Mouse (Mus musculus) cortical plate, adult 2 months (tissue): ENCODE measurements around the gene Med13. TPM values are rescaled to one million over a fixed set of nuclear protein-coding genes. Genes with fewer than 3 reads are reported as not detected.
A peak's percentile ranks its signal among the peaks of the same experiment; 100 is the strongest.
"Not testable (repeated sequence)": the region's sequence is repeated elsewhere in the genome, so short reads cannot be mapped to it uniquely, and the experiment has no call there.

Experiments
- H3K27ac ChIP-seq: fragments of 200-500 bp; 2 replicates; pipeline ENCODE4 v1.5.1; 2012; ENCODE audit warnings: low read length, control low read depth, inconsistent platforms; ENCODE audit not compliant: insufficient read depth
- H3K4me1 ChIP-seq: fragments of 200-500 bp; 2 replicates; pipeline ENCODE4 v1.6.1; 2011; ENCODE audit warnings: low read length; ENCODE audit not compliant: control insufficient read depth, insufficient read depth
- H3K4me3 ChIP-seq: fragments of 200-500 bp; 2 replicates; pipeline ENCODE4 v1.5.1; 2011; ENCODE audit warnings: mild to moderate bottlenecking, low read length, control low read depth; ENCODE audit not compliant: insufficient read depth
- CTCF ChIP-seq: fragments of 200-500 bp; IDR thresholded peaks from 2 replicates; pipeline ENCODE4 v1.5.1; 2011; ENCODE audit warnings: mild to moderate bottlenecking, control low read depth, low read length; ENCODE audit not compliant: insufficient read depth; ENCODE audit errors: extremely low read depth
- POLR2A ChIP-seq: fragments of 200-500 bp; IDR thresholded peaks from 2 replicates; pipeline ENCODE4 v1.6.1; 2011; ENCODE audit warnings: mild to moderate bottlenecking, low read length, control low read depth; ENCODE audit not compliant: insufficient read depth; ENCODE audit errors: extremely low read depth
- polyA plus RNA-seq: library from polyadenylated mRNA; depleted of rRNA; stranded (reverse); fragments of >200 nt; gene quantifications from 2 replicates; pipeline ENCODE4 v1.2.3, GENCODE M21; 2012

The Med13 gene
- polyA plus RNA-seq, 1 experiment, result 19.8 TPM

DNA sequence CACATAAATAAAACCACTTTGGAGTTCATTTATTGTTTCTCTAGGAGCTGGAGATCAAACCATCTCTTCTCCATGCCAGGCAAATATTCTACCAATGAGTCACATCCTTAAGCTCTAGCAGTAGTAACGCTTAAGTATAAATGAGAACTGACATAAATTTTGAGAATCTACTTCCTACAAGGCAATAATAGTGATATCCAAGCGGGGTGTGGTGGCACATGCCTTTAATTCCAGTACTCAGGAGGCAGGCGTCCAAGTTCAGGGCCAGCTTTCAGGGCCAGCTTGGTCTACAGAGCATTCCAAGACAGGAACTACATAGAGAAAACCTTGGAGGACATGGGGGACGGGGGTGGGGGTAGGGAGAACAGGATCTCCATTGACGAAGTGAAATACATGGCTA lies 33.2 kb downstream of the Med13 start:
- TF ChIP-seq POLR2A (no peak), CTCF (no peak)
- Histone ChIP-seq H3K4me1 (no peaks in the 10 kb centered on the region), H3K4me3 (no peak overlapping the region), H3K27ac (no peak overlapping the region)

DNA sequence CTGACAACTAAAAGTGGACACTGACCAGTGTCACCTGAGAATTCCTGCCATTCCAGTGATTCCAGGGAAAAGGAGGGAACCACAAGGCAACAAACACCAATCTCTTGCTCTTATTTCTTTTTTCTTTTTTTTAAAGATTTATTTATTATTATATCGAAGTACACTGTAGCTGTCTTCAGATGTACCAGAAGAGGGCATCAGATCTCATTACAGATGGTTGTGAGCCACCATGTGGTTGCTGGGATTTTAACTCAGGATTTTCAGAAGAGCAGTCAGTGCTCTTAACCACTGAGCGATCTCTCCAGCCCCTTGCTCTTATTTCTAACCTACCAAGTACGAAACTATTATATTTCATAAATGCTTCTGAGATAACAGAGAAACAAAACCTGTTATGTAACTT lies 42.4 kb downstream of the Med13 start:
- H3K4me3 ChIP-seq, H3K4me1 ChIP-seq, H3K27ac ChIP-seq: not testable (repeated sequence)

DNA sequence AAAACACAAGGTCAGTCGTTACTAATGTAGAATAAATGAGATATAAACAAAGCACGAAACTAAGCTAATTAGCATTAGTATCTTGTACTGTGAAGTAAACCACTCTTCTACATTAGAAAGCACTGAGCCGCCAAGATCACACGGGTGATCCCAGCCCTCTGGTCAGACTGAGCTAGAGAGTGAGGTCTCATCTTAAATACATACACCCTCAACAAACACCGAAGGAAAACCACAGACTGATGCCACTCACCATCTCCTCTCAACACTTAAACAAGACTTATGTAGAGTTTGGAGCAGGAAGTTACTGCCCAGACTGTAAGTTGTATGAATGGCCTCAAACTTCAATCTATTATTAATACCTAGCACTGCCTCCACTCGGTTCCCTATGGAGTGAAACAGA lies 47.1 kb downstream of the Med13 start:
- Histone ChIP-seq H3K27ac (no peak overlapping the region), H3K4me3 (no peak overlapping the region), H3K4me1 (peaks cover 3% of the 10 kb centered on the region; the same call in 1 of the 2 replicates)
- TF ChIP-seq POLR2A (no peak), CTCF (no peak)

DNA sequence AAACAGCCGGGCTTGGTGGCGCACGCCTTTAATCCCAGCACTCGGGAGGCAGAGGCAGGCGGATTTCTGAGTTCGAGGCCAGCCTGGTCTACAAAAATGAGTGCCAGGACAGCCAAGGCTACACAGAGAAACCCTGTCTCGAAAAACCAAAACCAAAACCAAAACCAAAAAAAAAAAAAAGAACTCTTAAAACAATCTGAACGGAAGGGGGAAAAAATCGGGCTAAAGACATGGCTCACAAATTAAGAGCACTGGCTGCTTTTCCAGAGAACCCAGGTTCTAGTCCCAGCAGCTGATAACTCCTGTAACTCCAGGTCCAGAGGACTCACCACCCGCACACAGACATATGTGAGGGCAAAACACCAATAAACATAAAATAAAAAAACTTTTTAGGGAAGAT lies 65.2 kb downstream of the Med13 start:
- H3K27ac ChIP-seq, H3K4me1 ChIP-seq, H3K4me3 ChIP-seq: not testable (repeated sequence)

DNA sequence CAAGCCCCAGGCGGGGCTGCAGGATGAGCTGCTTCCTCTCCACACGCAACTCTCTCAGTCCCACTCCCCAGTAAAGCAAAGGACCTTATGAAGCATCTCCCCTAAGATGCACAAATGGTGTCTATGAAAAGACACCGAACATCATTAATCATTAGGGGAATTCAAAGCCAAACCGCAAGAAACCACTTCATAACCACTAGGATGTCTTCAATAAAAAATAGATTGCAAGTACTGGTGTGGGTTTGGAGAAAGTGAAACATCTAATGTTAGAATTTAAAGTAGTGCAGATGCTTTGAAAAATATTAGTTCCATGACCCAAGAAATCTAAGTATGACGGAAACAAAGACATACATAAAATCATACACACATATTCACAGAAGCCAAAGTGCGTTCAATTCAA lies 65.7 kb downstream of the Med13 start:
- TF ChIP-seq POLR2A (no peak), CTCF (no peak)
- Histone ChIP-seq H3K4me3 (no peak overlapping the region), H3K27ac (no peak overlapping the region), H3K4me1 (peaks cover 1% of the 10 kb centered on the region; the same call in 1 of the 2 replicates)

DNA sequence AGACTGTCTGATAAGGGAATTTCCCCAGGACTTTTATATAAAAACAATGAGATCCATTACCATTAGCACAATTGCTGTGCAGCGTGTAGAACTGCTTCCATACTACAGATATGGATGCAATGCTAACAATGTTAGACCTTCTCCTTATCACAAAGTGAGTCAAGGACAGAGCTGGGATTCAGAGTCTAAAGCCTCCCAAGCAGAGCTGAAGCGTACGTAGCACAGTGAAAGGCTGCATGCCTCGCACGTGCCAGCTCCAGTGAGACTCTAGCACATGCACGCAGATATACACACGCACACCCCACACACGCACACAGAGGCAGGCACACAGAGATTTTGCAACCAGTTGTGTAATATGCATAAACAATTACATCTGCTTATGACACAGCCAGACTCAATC lies 71.7 kb downstream of the Med13 start:
- TF ChIP-seq CTCF, result no peak
- TF ChIP-seq POLR2A, result no peak
- Histone ChIP-seq H3K4me1 (peaks cover 1% of the 10 kb centered on the region; the same call in 1 of the 2 replicates), H3K4me3 (no peak overlapping the region), H3K27ac (no peak overlapping the region)

DNA sequence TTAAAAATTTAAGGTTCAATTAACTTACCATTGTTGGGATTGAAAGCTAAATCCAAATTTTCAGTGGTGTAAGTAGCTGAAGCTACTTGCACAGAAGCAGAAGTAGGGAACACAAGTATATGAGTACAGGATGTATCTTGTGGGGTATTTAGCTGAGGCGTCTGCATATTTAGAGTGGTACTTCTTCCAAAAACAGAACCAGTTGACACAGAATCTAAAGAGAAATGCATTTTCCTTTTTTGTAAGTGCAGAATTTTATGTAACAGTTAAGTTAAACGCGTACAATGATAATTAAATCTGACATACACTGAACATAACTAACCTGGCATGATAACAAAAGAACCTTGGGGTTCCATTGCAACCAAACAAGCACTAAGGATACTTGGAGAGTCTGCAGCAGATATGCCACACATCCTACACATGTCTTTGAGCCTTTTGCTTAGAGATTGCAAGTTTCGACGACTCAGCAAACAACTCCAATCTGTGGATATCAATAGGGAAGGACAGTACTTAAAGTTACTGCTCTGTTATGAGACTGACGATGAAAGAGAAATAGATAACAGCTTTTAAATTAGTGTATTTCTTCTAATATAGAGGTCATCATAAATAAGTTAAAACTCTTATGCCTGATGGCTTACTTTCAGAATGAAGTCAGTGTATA lies 78.8 kb downstream of the Med13 start:
- Histone ChIP-seq H3K4me1 (no peaks in the 10 kb centered on the region), H3K4me3 (no peak overlapping the region), H3K27ac (no peak overlapping the region)
- TF ChIP-seq CTCF (no peak), POLR2A (no peak)

DNA sequence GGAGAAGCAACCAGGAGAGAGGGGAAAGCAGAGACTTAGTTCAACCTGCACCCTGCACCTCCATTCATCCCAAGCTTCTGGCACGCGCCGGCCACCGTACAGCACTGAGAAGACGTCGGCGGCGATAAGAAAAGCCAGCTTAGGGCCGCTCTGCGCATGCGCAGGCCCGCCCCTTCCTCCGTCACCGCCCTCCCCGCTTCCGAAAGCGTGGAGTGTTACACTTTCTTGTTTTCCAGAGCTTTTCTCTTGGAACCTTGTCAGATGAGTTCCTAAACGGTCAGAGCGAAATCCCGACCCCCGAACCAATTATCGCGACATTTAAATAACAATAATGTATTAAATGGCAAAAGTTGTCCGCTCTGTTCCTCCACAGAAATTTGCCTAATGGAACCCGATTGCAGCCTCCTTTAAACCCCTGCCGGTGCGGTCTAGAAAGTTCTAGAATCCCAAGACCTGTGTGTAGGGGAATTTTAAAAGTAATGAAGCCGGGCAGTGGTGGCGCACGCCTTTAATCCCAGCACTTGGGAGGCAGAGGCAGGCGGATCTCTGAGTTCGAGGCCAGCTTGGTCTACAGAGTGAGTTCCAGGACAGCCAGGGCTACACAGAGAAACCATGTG lies 99.8 kb downstream of the Med13 start, which contains the start of gene Ints2:
TSS of gene Ints2 (minus strand) at position 116 of the 617 bp plus-strand sequence.
- TF ChIP-seq POLR2A (peak; percentile 95), CTCF (no peak)
- Histone ChIP-seq H3K27ac (no peak within 1 kb of the TSS), H3K4me1 (no peaks in the 10 kb centered on the region), H3K4me3 (peak within 1 kb of the TSS; percentile 76)

DNA sequence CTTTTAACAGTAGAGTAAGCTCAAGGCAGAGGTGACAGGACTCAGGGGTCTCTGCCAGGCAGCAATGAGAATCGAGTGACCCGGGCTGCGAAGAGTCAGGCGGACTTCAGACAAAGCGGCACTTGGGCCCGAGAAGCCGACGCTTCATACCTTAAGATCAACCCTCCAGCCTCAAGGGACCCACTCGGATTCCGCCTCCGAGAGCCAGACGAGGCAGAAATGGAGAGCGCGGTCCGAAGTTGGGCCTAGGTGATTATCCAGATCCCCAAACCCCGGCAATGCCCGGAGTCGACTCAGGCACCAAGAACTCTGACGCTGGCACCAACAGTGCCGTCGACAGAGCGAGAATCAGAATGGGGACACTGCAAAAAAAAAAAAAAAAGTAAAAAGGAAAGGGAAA lies 100.3 kb downstream of the Med13 start:
- no peak overlapping the region for H3K27ac ChIP-seq
- peak overlapping the region; percentile 76 for H3K4me3 ChIP-seq
- H3K4me1 ChIP-seq, result no peaks in the 10 kb centered on the region
- TF ChIP-seq POLR2A, result no peak
- TF ChIP-seq CTCF, result no peak

DNA sequence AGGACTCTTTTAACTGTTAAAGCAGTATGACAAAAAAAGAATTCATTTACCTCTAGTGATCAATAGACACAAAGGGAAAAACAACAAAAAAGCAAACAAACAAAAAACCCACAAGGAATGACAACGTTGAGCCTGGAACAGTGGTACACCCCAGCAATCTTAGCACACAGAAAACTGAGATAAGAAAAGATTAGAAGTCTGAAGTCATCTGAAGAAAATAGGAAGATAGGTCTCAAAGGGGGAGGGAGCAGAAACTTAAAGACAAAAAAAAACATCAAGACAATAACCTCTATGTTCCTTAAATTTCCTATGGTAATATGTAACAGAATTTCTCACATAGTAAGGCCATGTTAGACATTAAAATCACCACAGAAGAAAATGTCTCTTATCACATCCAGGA lies 104.1 kb downstream of the Med13 start:
- TF ChIP-seq POLR2A (no peak), CTCF (no peak)
- Histone ChIP-seq H3K4me3 (no peak overlapping the region), H3K27ac (no peak overlapping the region), H3K4me1 (no peaks in the 10 kb centered on the region)

DNA sequence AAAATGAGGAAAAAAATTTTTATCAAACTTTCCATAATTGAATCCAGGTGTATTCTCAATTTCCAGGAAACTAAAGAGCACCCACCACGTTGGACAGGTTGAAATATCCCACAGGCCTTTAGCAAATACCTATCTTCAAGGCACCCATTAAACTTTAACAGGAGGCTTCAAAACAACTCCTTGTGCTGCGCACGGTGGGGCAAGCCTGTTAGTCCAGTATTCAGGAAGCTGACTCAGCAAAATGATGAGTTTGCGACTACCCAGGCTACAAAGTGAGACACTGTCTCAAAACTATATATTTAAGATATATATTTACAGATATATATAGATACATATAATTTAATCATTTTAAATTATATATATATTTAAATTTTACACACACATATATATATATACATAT lies 125.0 kb downstream of the Med13 start:
- no peak overlapping the region for H3K4me3 ChIP-seq
- no peaks in the 10 kb centered on the region for H3K4me1 ChIP-seq
- TF ChIP-seq CTCF, result no peak
- TF ChIP-seq POLR2A, result no peak
- H3K27ac ChIP-seq, result no peak overlapping the region
